Mouse (Mus musculus): Measurements from ENCODE around the gene Gm3415. TPM values are rescaled to one million over a fixed set of nuclear protein-coding genes. Genes with fewer than 3 reads are reported as not detected.

Gene Gm3415
- polyA plus RNA-seq, 1 experiment: not detected

- H3K4me2 ChIP-seq (ENCODE audit: low read depth): no peak overlapping the region
Measured at GRCm38 (mm10) chr5:146590987-146591386, 35.1 kb downstream of the Gm3415 start.

GRCm38 (mm10) chr5:146591636-146592035, 35.7 kb downstream of the Gm3415 start:
- H3K36me3 ChIP-seq (ENCODE audit: control insufficient read depth, insufficient read depth): no peaks in the 10 kb centered on the region
- no peak for TF ChIP-seq CEBPB (IDR thresholded peaks at IDR 0.05; ENCODE audit: insufficient read depth, poor library complexity, severe bottlenecking)
- no peak for TF ChIP-seq MAX (IDR thresholded peaks at IDR 0.05; ENCODE audit: low read depth)
- no peak for TF ChIP-seq MYOG (IDR thresholded peaks at IDR 0.05; ENCODE audit: control insufficient read depth in 1 of 3, insufficient read depth in 1 of 3, insufficient read length in 2 of 3, low read depth in 2 of 3)
- no peak for TF ChIP-seq SRF (IDR thresholded peaks at IDR 0.05; ENCODE audit: control insufficient read depth, insufficient read length, low read depth)
- no peak for TF ChIP-seq MYOD1 (IDR thresholded peaks at IDR 0.05; ENCODE audit: control insufficient read depth in 1 of 3, insufficient read length in 2 of 3, low read depth in 2 of 3)
- TF ChIP-seq E2F4 (IDR thresholded peaks at IDR 0.05; ENCODE audit: insufficient read depth): no peak
- no peak for TF ChIP-seq POLR2A (IDR thresholded peaks at IDR 0.05; ENCODE audit: insufficient read length, low read depth)
- TF ChIP-seq REST (IDR thresholded peaks at IDR 0.05; ENCODE audit: insufficient read depth, insufficient read length): no peak
- no peak for TF ChIP-seq TCF3 (IDR thresholded peaks at IDR 0.05; ENCODE audit: insufficient read length, low read depth)
- TF ChIP-seq POLR2AphosphoS2 (IDR thresholded peaks at IDR 0.05; ENCODE audit: insufficient read length, low read depth): no peak
- no peaks in the 10 kb centered on the region for H3K27me3 ChIP-seq (ENCODE audit: control insufficient read depth, insufficient read depth, insufficient read length)
- no peak overlapping the region for H3K4me2 ChIP-seq (ENCODE audit: low read depth)
- H3ac ChIP-seq (ENCODE audit: control insufficient read depth, insufficient read length): no peak overlapping the region
- no peak overlapping the region for H3K4me3 ChIP-seq
- no peaks in the 10 kb centered on the region for H3K79me2 ChIP-seq (ENCODE audit: control insufficient read depth, insufficient read depth)

More at GRCm38 (mm10) chr5:146590987-146591386, 35.1 kb downstream of the Gm3415 start:
- TF ChIP-seq E2F4 (IDR thresholded peaks at IDR 0.05; ENCODE audit: insufficient read depth) (no peak), TCF3 (IDR thresholded peaks at IDR 0.05; ENCODE audit: insufficient read length, low read depth) (no peak), CEBPB (IDR thresholded peaks at IDR 0.05; ENCODE audit: insufficient read depth, poor library complexity, severe bottlenecking) (no peak), USF1 (IDR thresholded peaks at IDR 0.05; ENCODE audit: low read depth) (no peak), POLR2AphosphoS2 (IDR thresholded peaks at IDR 0.05; ENCODE audit: insufficient read length, low read depth) (no peak), SRF (IDR thresholded peaks at IDR 0.05; ENCODE audit: control insufficient read depth, insufficient read length, low read depth) (no peak), POLR2A (IDR thresholded peaks at IDR 0.05; ENCODE audit: insufficient read length, low read depth) (no peak), MYOD1 (IDR thresholded peaks at IDR 0.05; ENCODE audit: control insufficient read depth in 1 of 3, insufficient read length in 2 of 3, low read depth in 2 of 3) (no peak), MYOG (IDR thresholded peaks at IDR 0.05; ENCODE audit: control insufficient read depth in 1 of 3, insufficient read depth in 1 of 3, insufficient read length in 2 of 3, low read depth in 2 of 3) (no peak), TCF12 (IDR thresholded peaks at IDR 0.05; ENCODE audit: insufficient read depth, poor library complexity, severe bottlenecking) (no peak), MAX (IDR thresholded peaks at IDR 0.05; ENCODE audit: low read depth) (no peak), REST (IDR thresholded peaks at IDR 0.05; ENCODE audit: insufficient read depth, insufficient read length) (no peak)
- no peak overlapping the region for H3ac ChIP-seq (ENCODE audit: control insufficient read depth, insufficient read length)
- no peaks in the 10 kb centered on the region for H3K79me2 ChIP-seq (ENCODE audit: control insufficient read depth, insufficient read depth)
- no peak overlapping the region for H3K4me3 ChIP-seq
- H3K27me3 ChIP-seq (ENCODE audit: control insufficient read depth, insufficient read depth, insufficient read length): no peaks in the 10 kb centered on the region
- no peaks in the 10 kb centered on the region for H3K36me3 ChIP-seq (ENCODE audit: control insufficient read depth, insufficient read depth)

- H3K27me3 ChIP-seq (ENCODE audit: control insufficient read depth, insufficient read depth, insufficient read length): no peaks in the 10 kb centered on the region
- no peak overlapping the region for H3K4me2 ChIP-seq (ENCODE audit: low read depth)
- no peak overlapping the region for H3K4me3 ChIP-seq
- no peaks in the 10 kb centered on the region for H3K36me3 ChIP-seq (ENCODE audit: control insufficient read depth, insufficient read depth)
- H3ac ChIP-seq (ENCODE audit: control insufficient read depth, insufficient read length): no peak overlapping the region
- H3K79me2 ChIP-seq (ENCODE audit: control insufficient read depth, insufficient read depth): no peaks in the 10 kb centered on the region
- TF ChIP-seq MAX (IDR thresholded peaks at IDR 0.05; ENCODE audit: low read depth) (no peak), POLR2A (IDR thresholded peaks at IDR 0.05; ENCODE audit: insufficient read length, low read depth) (no peak), SRF (IDR thresholded peaks at IDR 0.05; ENCODE audit: control insufficient read depth, insufficient read length, low read depth) (no peak), USF1 (IDR thresholded peaks at IDR 0.05; ENCODE audit: low read depth) (no peak), MYOD1 (IDR thresholded peaks at IDR 0.05; ENCODE audit: control insufficient read depth in 1 of 3, insufficient read length in 2 of 3, low read depth in 2 of 3) (no peak), E2F4 (IDR thresholded peaks at IDR 0.05; ENCODE audit: insufficient read depth) (no peak)
Measured at GRCm38 (mm10) chr5:146592580-146592979, 36.6 kb downstream of the Gm3415 start.

- Histone ChIP-seq H3K36me3 (ENCODE audit: control insufficient read depth, insufficient read depth) (no peaks in the 10 kb centered on the region), H3K79me2 (ENCODE audit: control insufficient read depth, insufficient read depth) (no peaks in the 10 kb centered on the region), H3K4me2 (ENCODE audit: low read depth) (no peak overlapping the region), H3K27me3 (ENCODE audit: control insufficient read depth, insufficient read depth, insufficient read length) (no peaks in the 10 kb centered on the region), H3K4me3 (no peak overlapping the region), H3ac (ENCODE audit: control insufficient read depth, insufficient read length) (no peak overlapping the region)
- TF ChIP-seq POLR2AphosphoS2 (IDR thresholded peaks at IDR 0.05; ENCODE audit: insufficient read length, low read depth) (no peak), USF1 (IDR thresholded peaks at IDR 0.05; ENCODE audit: low read depth) (no peak)
Measured at GRCm38 (mm10) chr5:146596612-146597502, 40.9 kb downstream of the Gm3415 start.

GRCm38 (mm10) chr5:146597503-146597874, 41.6 kb downstream of the Gm3415 start:
- Histone ChIP-seq H3K36me3 (ENCODE audit: control insufficient read depth, insufficient read depth) (no peaks in the 10 kb centered on the region), H3K79me2 (ENCODE audit: control insufficient read depth, insufficient read depth) (no peaks in the 10 kb centered on the region), H3K4me2 (ENCODE audit: low read depth) (no peak overlapping the region), H3ac (ENCODE audit: control insufficient read depth, insufficient read length) (no peak overlapping the region), H3K27me3 (ENCODE audit: control insufficient read depth, insufficient read depth, insufficient read length) (no peaks in the 10 kb centered on the region), H3K4me3 (no peak overlapping the region)
- no peak for TF ChIP-seq POLR2A (IDR thresholded peaks at IDR 0.05; ENCODE audit: insufficient read length, low read depth)
- TF ChIP-seq TCF3 (IDR thresholded peaks at IDR 0.05; ENCODE audit: insufficient read length, low read depth): no peak
- no peak for TF ChIP-seq SRF (IDR thresholded peaks at IDR 0.05; ENCODE audit: control insufficient read depth, insufficient read length, low read depth)
- TF ChIP-seq MAX (IDR thresholded peaks at IDR 0.05; ENCODE audit: low read depth): no peak
- no peak for TF ChIP-seq CEBPB (IDR thresholded peaks at IDR 0.05; ENCODE audit: insufficient read depth, poor library complexity, severe bottlenecking)
- TF ChIP-seq POLR2AphosphoS2 (IDR thresholded peaks at IDR 0.05; ENCODE audit: insufficient read length, low read depth): no peak
- no peak for TF ChIP-seq MYOD1 (IDR thresholded peaks at IDR 0.05; ENCODE audit: control insufficient read depth in 1 of 3, insufficient read length in 2 of 3, low read depth in 2 of 3)
- TF ChIP-seq USF1 (IDR thresholded peaks at IDR 0.05; ENCODE audit: low read depth): no peak
- no peak for TF ChIP-seq TCF12 (IDR thresholded peaks at IDR 0.05; ENCODE audit: insufficient read depth, poor library complexity, severe bottlenecking)
- no peak for TF ChIP-seq E2F4 (IDR thresholded peaks at IDR 0.05; ENCODE audit: insufficient read depth)
- no peak for TF ChIP-seq REST (IDR thresholded peaks at IDR 0.05; ENCODE audit: insufficient read depth, insufficient read length)
- no peak for TF ChIP-seq MYOG (IDR thresholded peaks at IDR 0.05; ENCODE audit: control insufficient read depth in 1 of 3, insufficient read depth in 1 of 3, insufficient read length in 2 of 3, low read depth in 2 of 3)

All from myocyte (in vitro differentiated cells).